Mouse (Mus musculus): ENCODE measurements at regions not wholly inside any gene's neighbourhood (a gene's known extent, or its start where the extent isn't known, plus 50 kb on each side); places are given as distances from the start of the nearest gene placed in this dataset.

DNA sequence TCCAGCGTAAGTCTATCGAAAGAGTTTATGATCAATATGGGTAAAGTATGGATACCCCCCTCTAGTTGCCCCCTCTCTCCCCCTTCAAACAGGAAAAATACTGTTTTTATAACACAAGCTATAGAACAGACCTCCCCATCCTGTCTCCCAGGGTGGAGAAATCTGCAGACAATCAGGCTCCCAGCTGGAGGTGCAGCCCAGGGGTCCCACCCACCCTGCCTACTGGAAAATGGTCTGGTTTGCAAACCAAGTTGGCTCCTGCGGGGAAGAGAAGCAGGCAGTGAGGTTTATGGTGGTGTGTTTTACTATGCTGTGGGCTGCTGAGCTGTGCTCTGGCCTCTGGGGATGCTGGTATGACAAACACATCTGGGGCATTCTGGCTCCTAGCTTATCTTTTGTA lies 70.7 kb upstream of the Sfswap start:
- no peak for DNase-seq

DNA sequence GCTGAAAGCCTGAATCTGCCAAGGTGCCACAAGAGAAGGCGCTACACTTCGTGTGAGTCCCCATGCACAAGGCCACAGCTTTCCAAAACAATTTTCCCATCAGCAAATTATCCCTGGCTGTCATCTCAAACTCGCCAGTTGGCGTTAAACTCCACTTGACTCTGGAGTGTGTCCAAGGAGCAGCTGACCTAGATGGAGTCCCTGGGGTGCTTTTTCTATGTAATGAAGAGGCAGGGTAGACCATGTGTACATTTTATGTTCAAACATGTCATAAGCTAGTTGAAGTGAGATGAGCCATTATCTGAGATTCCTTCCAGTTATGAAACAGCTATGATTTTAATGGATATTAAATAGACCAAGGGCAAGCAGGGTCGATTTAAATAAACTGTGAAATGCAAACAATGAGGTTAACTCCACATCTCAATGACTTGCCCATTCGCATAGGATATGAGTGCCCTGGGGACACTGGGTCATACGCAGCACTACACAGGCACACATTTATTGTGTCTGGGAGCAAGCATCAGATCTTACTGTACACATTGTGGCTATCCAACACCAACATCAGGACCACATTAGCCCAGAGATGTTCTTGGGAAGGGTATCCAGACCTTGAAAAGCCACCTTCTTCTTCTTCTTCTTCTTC lies 51.0 kb upstream of the Sfswap start:
- no peak for DNase-seq
